Mouse (Mus musculus): ENCODE measurements at regions not wholly inside any gene's neighbourhood (a gene's known extent, or its start where the extent isn't known, plus 50 kb on each side); places are given as distances from the start of the nearest gene placed in this dataset.

- TF ChIP-seq EP300 (IDR thresholded peaks at IDR 0.05; ENCODE audit: insufficient read depth, low read depth, low read length) (no peak), CTCF (IDR thresholded peaks at IDR 0.05) (no peak), POLR2A (IDR thresholded peaks at IDR 0.05; ENCODE audit: insufficient read depth, low read depth, low read length) (no peak)
Measured at GRCm38 (mm10) chr3:52728860-52729259, 288.2 kb downstream of the Cog6 start.
